In genomic region chr10:118470296-118470957, GRCm38 (mm10) we compare ENCODE assay signal across 15 mouse cellular contexts. TPM values are rescaled to one million over a fixed set of nuclear protein-coding genes. Genes with fewer than 3 reads are reported as not detected.
DNase-seq lines count a peak whose midpoint lies in the region; ATAC-seq and TF ChIP-seq lines count a peak whose summit lies in the region.
"Had no signal": no experiment of that assay in that cellular context is flagged by ENCODE, and none has a peak within 500 bp of the region (broad histone marks: within the 10 kb centered on the region; RNA-seq: fewer than 3 reads in every experiment).

No protein-coding gene starts in this region.

- DNase-seq in spleen, adult 2 months (ENCODE audit: low read depth in 1 of 2, low spot score in 2 of 2), result no peak
- DNase-seq in spleen, adult 12 weeks (ENCODE audit: low spot score), result no peak
- peak; percentile 30 for DNase-seq in Muller cell, postnatal 12 days (ENCODE audit: inconsistent ontology term)
- peak; percentile 68 for DNase-seq in right cerebral cortex, postnatal 25 days
- no peak for DNase-seq in cerebellum, adult 2 months
- no peak for DNase-seq in heart, embryonic 10.5 days (ENCODE audit: low spot score)
- DNase-seq: gastrocnemius, postnatal 10 days; heart, postnatal 36 days; kidney, adult 9 months; midbrain, embryonic 14.5 days had no signal

- no peaks in the 10 kb centered on the region for H3K27me3 ChIP-seq in spleen, adult 2 months (ENCODE audit: control insufficient read depth, insufficient read depth, low read length)
- no peaks in the 10 kb centered on the region for H3K27me3 ChIP-seq in cerebellum, adult 2 months (ENCODE audit: control insufficient read depth, insufficient read depth, low read length)
- H3K27me3 ChIP-seq in heart, embryonic 10.5 days (ENCODE audit: insufficient read depth, poor library complexity, severe bottlenecking), result no peaks in the 10 kb centered on the region
- H3K27me3 ChIP-seq: limb, embryonic 12.5 days; lung, embryonic 15.5 days; Patski had no signal

- 24% methylated on average over 13 of the region's 13 CpGs for WGBS in spleen, adult 2 months
- WGBS in cerebellum, adult 2 months, result 68% methylated on average over 13 of the region's 13 CpGs
- WGBS in heart, embryonic 10.5 days, result 53% methylated on average over 13 of the region's 13 CpGs

- H3K4me1 ChIP-seq in spleen, adult 2 months (ENCODE audit: control insufficient read depth, insufficient read depth, insufficient read length), result peaks cover 30% of the 10 kb centered on the region
- 0 out of 2 replicates have a peak, but pooled peaks cover 2% of the 10 kb centered on the region for H3K4me1 ChIP-seq in cerebellum, adult 2 months (ENCODE audit: control insufficient read depth, insufficient read depth, low read length)
- no peaks in the 10 kb centered on the region for H3K4me1 ChIP-seq in heart, embryonic 10.5 days
- H3K4me1 ChIP-seq: limb, embryonic 12.5 days; lung, embryonic 15.5 days had no signal

- no peaks in the 10 kb centered on the region for H3K36me3 ChIP-seq in spleen, adult 2 months (ENCODE audit: control insufficient read depth, insufficient read depth, low read length)
- H3K36me3 ChIP-seq in heart, embryonic 10.5 days, result no peaks in the 10 kb centered on the region
- H3K36me3 ChIP-seq: limb, embryonic 12.5 days; lung, embryonic 15.5 days had no signal

- H3K27ac ChIP-seq in spleen, adult 2 months (ENCODE audit: insufficient read depth, low read length), result peak overlapping the region; percentile 55; the same call in 1 of the 2 replicates
- no peak overlapping the region for H3K27ac ChIP-seq in cerebellum, adult 2 months (ENCODE audit: insufficient read depth, low read length)
- H3K27ac ChIP-seq in heart, embryonic 10.5 days, result no peak overlapping the region
- H3K27ac ChIP-seq: limb, embryonic 12.5 days; lung, embryonic 15.5 days had no signal

- peak; percentile 63 for ATAC-seq in inflammation-experienced regulatory T-cells, adult 6 months
- ATAC-seq: Patski had no signal

- no peak overlapping the region for H3K4me3 ChIP-seq in spleen, adult 2 months (ENCODE audit: extremely low read depth, insufficient read depth, insufficient read length)
- H3K4me3 ChIP-seq in cerebellum, adult 2 months (replicated peaks; ENCODE audit: insufficient read depth, low read depth, low read length), result no peak overlapping the region
- H3K4me3 ChIP-seq in heart, embryonic 10.5 days, result no peak overlapping the region
- H3K4me3 ChIP-seq: limb, embryonic 12.5 days; lung, embryonic 15.5 days had no signal

- TF ChIP-seq CTCF in spleen, adult 2 months (IDR thresholded peaks at IDR 0.05; ENCODE audit: extremely low read depth, insufficient read depth, insufficient read length, insufficient replicate concordance), result no peak
- TF ChIP-seq CTCF in cerebellum, adult 2 months (IDR thresholded peaks at IDR 0.05; ENCODE audit: borderline replicate concordance, insufficient read depth, low read depth, low read length), result no peak

- H3K9me3 ChIP-seq in heart, embryonic 10.5 days, result no peaks in the 10 kb centered on the region
- H3K9me3 ChIP-seq: limb, embryonic 12.5 days; lung, embryonic 15.5 days had no signal

- TF ChIP-seq POLR2A in spleen, adult 2 months (IDR thresholded peaks at IDR 0.05; ENCODE audit: low read depth, low read length), result no peak
- no peak for TF ChIP-seq POLR2A in cerebellum, adult 2 months (IDR thresholded peaks at IDR 0.05; ENCODE audit: borderline replicate concordance, insufficient read depth, low read length)

RNA-seq across cellular contexts. Expression of gene Ifng, which starts 29.6 kb away (rescaled TPM):
- 0.33 and 0.38 TPM in 2 replicates for polyA plus RNA-seq in spleen, adult 2 months (2012; rRNA removed)
- 10 to 100 TPM; 12.8 to 71.7 (median 14.6) TPM for polyA plus RNA-seq in inflammation-experienced regulatory T-cells, adult 6 months (2017; shearing (Covaris generic))
- polyA plus RNA-seq in cerebellum, adult 2 months (2012; rRNA removed), result not detected in 2 replicates
- not detected in 2 replicates for polyA plus RNA-seq in heart, embryonic 10.5 days (2016; fragmentation: Nextera tagmentation; extraction: Ambion mirVana)
- polyA plus RNA-seq: brain, embryonic 14.5 days; limb, embryonic 12.5 days; lung, embryonic 15.5 days; midbrain, embryonic 14.5 days; Patski had no signal

Comparison
In these comparisons a context has a peak if more than half of its experiments do, and no peak if none do; other contexts are left out.
1. DNase-seq: peak in Muller cell, postnatal 12 days (single experiment) and right cerebral cortex, postnatal 25 days (single experiment); none in spleen, adult 2 months (0 of 2), spleen, adult 12 weeks (single experiment), cerebellum, adult 2 months (0 of 2) and heart, embryonic 10.5 days (single experiment).
2. RNA of gene Ifng, which starts 29.6 kb away (polyA plus RNA-seq): 12.8 to 71.7 TPM in inflammation-experienced regulatory T-cells, adult 6 months; 0.33 to 0.38 TPM in spleen, adult 2 months, not detected in cerebellum, adult 2 months and not detected in heart, embryonic 10.5 days; every median in the first group is over 10 times any median in the second.